Mouse (Mus musculus): Measurements from ENCODE around the gene Mcf2l. TPM values are rescaled to one million over a fixed set of nuclear protein-coding genes. Genes with fewer than 3 reads are reported as not detected.

The Mcf2l gene
- polyA plus RNA-seq, 1 experiment from 2014 or later = 16.8 TPM

DNA sequence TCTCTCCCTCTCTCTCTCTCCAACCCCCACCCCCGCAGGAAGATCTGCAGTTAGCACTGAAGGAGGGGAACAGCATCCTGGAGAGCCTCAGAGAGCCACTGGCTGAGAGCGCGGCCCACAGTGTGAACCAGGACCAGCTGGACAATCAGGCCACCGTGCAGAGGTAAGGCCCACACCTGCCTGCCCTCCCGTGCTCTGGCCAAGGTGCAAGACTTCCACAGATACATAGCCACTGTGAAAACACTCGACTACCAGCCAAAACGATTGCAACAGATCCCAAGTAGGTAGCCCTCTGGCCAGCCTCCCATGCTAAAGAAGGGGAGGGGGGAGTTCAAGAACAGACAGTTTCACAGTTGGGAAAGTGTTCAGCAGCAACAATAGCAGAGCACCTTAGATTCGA, 124.7 kb downstream of the Mcf2l start:
- DNase-seq (ENCODE audit: low spot score) = peak; percentile 38
- Histone ChIP-seq H3K9me3 (ENCODE audit: low read length) (no peaks in the 10 kb centered on the region), H3K9ac (replicated peaks; ENCODE audit: low read depth) (no peak overlapping the region), H3K4me1 (ENCODE audit: insufficient read depth, low read depth, low read length) (peaks cover 5% of the 10 kb centered on the region; the same call in 1 of the 2 replicates), H3K27me3 (replicated peaks; ENCODE audit: insufficient read depth, low read length) (no peaks in the 10 kb centered on the region), H3K27ac (ENCODE audit: low read length) (no peak overlapping the region), H3K36me3 (ENCODE audit: insufficient read depth, low read length) (0 out of 2 replicates have a peak, but pooled peaks cover 6% of the 10 kb centered on the region), H3K4me3 (ENCODE audit: low read depth, low read length) (no peak overlapping the region), H3K4me2 (replicated peaks; ENCODE audit: low read depth, low read length) (no peak overlapping the region)
- peak; percentile 24; the same call in 1 of the 2 replicates for ATAC-seq
- TF ChIP-seq EP300 (IDR thresholded peaks at IDR 0.05) (no peak), CTCF (IDR thresholded peaks at IDR 0.05) (no peak)
- 54% methylated on average over 8 of the region's 8 CpGs for WGBS

GRCm38 (mm10) chr8:12999793-13000192, 126.2 kb downstream of the Mcf2l start:
- ATAC-seq (no peak), DNase-seq (ENCODE audit: low spot score) (no peak)
- Histone ChIP-seq H3K9ac (replicated peaks; ENCODE audit: low read depth) (no peak overlapping the region), H3K4me3 (ENCODE audit: low read depth, low read length) (no peak overlapping the region), H3K27ac (ENCODE audit: low read length) (no peak overlapping the region), H3K4me2 (replicated peaks; ENCODE audit: low read depth, low read length) (no peak overlapping the region), H3K36me3 (ENCODE audit: insufficient read depth, low read length) (0 out of 2 replicates have a peak, but pooled peaks cover 6% of the 10 kb centered on the region), H3K27me3 (replicated peaks; ENCODE audit: insufficient read depth, low read length) (no peaks in the 10 kb centered on the region), H3K4me1 (ENCODE audit: insufficient read depth, low read depth, low read length) (peaks cover 5% of the 10 kb centered on the region; the same call in 1 of the 2 replicates), H3K9me3 (ENCODE audit: low read length) (no peaks in the 10 kb centered on the region)
- WGBS = 54% methylated on average over 9 of the region's 9 CpGs
- no peak for TF ChIP-seq CTCF (IDR thresholded peaks at IDR 0.05)
- TF ChIP-seq EP300 (IDR thresholded peaks at IDR 0.05) = no peak

DNA sequence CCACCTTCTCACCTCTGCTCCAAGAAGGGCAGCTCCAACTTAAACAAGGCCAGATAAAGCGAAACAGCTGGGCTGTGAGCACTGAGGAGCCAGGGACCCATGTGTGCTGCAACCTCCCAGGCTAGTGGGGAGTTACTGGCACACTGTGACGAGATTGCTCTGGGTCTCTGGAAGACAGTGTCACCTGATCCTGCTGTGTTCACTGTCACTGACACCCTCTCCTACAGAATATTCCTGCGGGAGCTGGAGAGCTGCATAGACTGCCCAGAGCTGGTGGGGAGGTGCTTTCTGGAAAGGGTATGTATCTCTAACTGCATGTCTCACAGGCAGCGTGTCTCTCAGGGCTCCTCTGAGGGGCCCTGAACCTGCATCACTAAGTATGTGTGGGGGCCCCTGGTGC, 133.9 kb downstream of the Mcf2l start:
- 62% methylated on average over 4 of the region's 4 CpGs for WGBS
- Histone ChIP-seq H3K36me3 (ENCODE audit: insufficient read depth, low read length) (0 out of 2 replicates have a peak, but pooled peaks cover 7% of the 10 kb centered on the region), H3K4me1 (ENCODE audit: insufficient read depth, low read depth, low read length) (no peaks in the 10 kb centered on the region), H3K4me3 (ENCODE audit: low read depth, low read length) (no peak overlapping the region), H3K27ac (ENCODE audit: low read length) (no peak overlapping the region), H3K9ac (replicated peaks; ENCODE audit: low read depth) (no peak overlapping the region), H3K9me3 (ENCODE audit: low read length) (no peaks in the 10 kb centered on the region), H3K4me2 (replicated peaks; ENCODE audit: low read depth, low read length) (no peak overlapping the region), H3K27me3 (replicated peaks; ENCODE audit: insufficient read depth, low read length) (no peaks in the 10 kb centered on the region)
- DNase-seq (ENCODE audit: low spot score) (no peak), ATAC-seq (no peak)
- TF ChIP-seq EP300 (IDR thresholded peaks at IDR 0.05) (no peak), CTCF (IDR thresholded peaks at IDR 0.05) (no peak)

- Histone ChIP-seq H3K27me3 (replicated peaks; ENCODE audit: insufficient read depth, low read length) (no peaks in the 10 kb centered on the region), H3K9me3 (ENCODE audit: low read length) (no peaks in the 10 kb centered on the region), H3K27ac (ENCODE audit: low read length) (no peak overlapping the region), H3K4me3 (ENCODE audit: low read depth, low read length) (no peak overlapping the region), H3K36me3 (ENCODE audit: insufficient read depth, low read length) (peaks cover 9% of the 10 kb centered on the region; the same call in 1 of the 2 replicates), H3K4me2 (replicated peaks; ENCODE audit: low read depth, low read length) (no peak overlapping the region), H3K4me1 (ENCODE audit: insufficient read depth, low read depth, low read length) (no peaks in the 10 kb centered on the region), H3K9ac (replicated peaks; ENCODE audit: low read depth) (no peak overlapping the region)
- no peak for TF ChIP-seq EP300 (IDR thresholded peaks at IDR 0.05)
- TF ChIP-seq CTCF (IDR thresholded peaks at IDR 0.05) = peak; percentile 58
- DNase-seq (ENCODE audit: low spot score) = peak; percentile 36
- peak; percentile 59 for ATAC-seq
- whole genome bisulfite sequencing = 51% methylated on average over 4 of the region's 4 CpGs
Measured at GRCm38 (mm10) chr8:13010313-13010712, 136.7 kb downstream of the Mcf2l start.

GRCm38 (mm10) chr8:13019560-13019959, 146.0 kb downstream of the Mcf2l start:
- ATAC-seq (peak; percentile 64), DNase-seq (ENCODE audit: low spot score) (peak; percentile 55)
- no peak overlapping the region for H3K4me2 ChIP-seq (replicated peaks; ENCODE audit: low read depth, low read length)
- H3K36me3 ChIP-seq (ENCODE audit: insufficient read depth, low read length) = peaks cover 6% of the 10 kb centered on the region; the same call in 1 of the 2 replicates
- no peaks in the 10 kb centered on the region for H3K4me1 ChIP-seq (ENCODE audit: insufficient read depth, low read depth, low read length)
- TF ChIP-seq CTCF (IDR thresholded peaks at IDR 0.05) = no peak
- TF ChIP-seq EP300 (IDR thresholded peaks at IDR 0.05) = no peak
- no peak overlapping the region for H3K9ac ChIP-seq (replicated peaks; ENCODE audit: low read depth)
- no peaks in the 10 kb centered on the region for H3K9me3 ChIP-seq (ENCODE audit: low read length)
- 39% methylated on average over 4 of the region's 4 CpGs for WGBS
- no peak overlapping the region for H3K4me3 ChIP-seq (ENCODE audit: low read depth, low read length)
- H3K27ac ChIP-seq (ENCODE audit: low read length) = no peak overlapping the region
- no peaks in the 10 kb centered on the region for H3K27me3 ChIP-seq (replicated peaks; ENCODE audit: insufficient read depth, low read length)

DNA sequence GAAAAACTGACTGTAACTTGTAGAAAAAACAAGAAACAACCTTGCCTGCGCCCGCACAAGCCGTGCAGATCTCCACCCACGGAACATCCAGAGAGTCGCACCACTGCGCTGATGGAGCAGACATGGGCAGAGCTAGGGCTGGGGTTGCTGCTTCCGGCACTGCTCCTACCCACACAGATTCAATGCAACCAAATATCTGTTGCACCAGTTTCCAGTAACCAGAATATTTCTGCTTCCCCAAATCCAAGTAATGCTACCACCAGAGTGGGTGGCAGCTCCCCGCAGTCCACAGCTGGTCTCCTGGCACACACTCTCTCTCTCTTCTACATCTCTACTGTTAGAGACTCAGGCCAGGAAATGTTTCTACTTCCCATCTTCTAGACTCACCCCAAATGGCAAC, 148.2 kb downstream of the Mcf2l start:
- no peak for DNase-seq (ENCODE audit: low spot score)
- H3K36me3 ChIP-seq (ENCODE audit: insufficient read depth, low read length) = no peaks in the 10 kb centered on the region
- whole genome bisulfite sequencing = 86% methylated on average over 8 of the region's 8 CpGs
- no peak overlapping the region for H3K9ac ChIP-seq (replicated peaks; ENCODE audit: low read depth)
- TF ChIP-seq EP300 (IDR thresholded peaks at IDR 0.05) (no peak), CTCF (IDR thresholded peaks at IDR 0.05) (no peak)
- no peaks in the 10 kb centered on the region for H3K9me3 ChIP-seq (ENCODE audit: low read length)
- no peak overlapping the region for H3K27ac ChIP-seq (ENCODE audit: low read length)
- no peak overlapping the region for H3K4me2 ChIP-seq (replicated peaks; ENCODE audit: low read depth, low read length)
- H3K4me1 ChIP-seq (ENCODE audit: insufficient read depth, low read depth, low read length) = no peaks in the 10 kb centered on the region
- no peaks in the 10 kb centered on the region for H3K27me3 ChIP-seq (replicated peaks; ENCODE audit: insufficient read depth, low read length)
- no peak for ATAC-seq
- H3K4me3 ChIP-seq (ENCODE audit: low read depth, low read length) = no peak overlapping the region

Measured in lung, postnatal 0 days (tissue).